Mouse (Mus musculus): ENCODE measurements at regions not wholly inside any gene's neighbourhood (a gene's known extent, or its start where the extent isn't known, plus 50 kb on each side); places are given as distances from the start of the nearest gene placed in this dataset.

- no peaks in the 10 kb centered on the region for H3K4me1 ChIP-seq (ENCODE audit: control insufficient read depth, insufficient read depth, low read length)
- no peak overlapping the region for H3K27ac ChIP-seq (ENCODE audit: low read depth, low read length)
- no peaks in the 10 kb centered on the region for H3K27me3 ChIP-seq (ENCODE audit: control insufficient read depth, insufficient read depth, low read length)
- 62% methylated on average over 13 of the region's 13 CpGs for whole genome bisulfite sequencing
- H3K36me3 ChIP-seq (ENCODE audit: control insufficient read depth, insufficient read depth, low read length), result no peaks in the 10 kb centered on the region
- no peak overlapping the region for H3K4me3 ChIP-seq (ENCODE audit: low read depth, low read length)
- H3K9ac ChIP-seq (replicated peaks; ENCODE audit: low read depth, low read length), result no peak overlapping the region
- no peaks in the 10 kb centered on the region for H3K9me3 ChIP-seq (ENCODE audit: control insufficient read depth, low read length)
- no peak for ATAC-seq (ENCODE audit: low read depth)
- H3K4me2 ChIP-seq (ENCODE audit: low read depth, low read length), result no peak overlapping the region
Observed at GRCm38 (mm10) chr5:74879098-74880047, 165.2 kb downstream of the Chic2 start.

- Histone ChIP-seq H3K4me1 (ENCODE audit: control insufficient read depth, insufficient read depth, low read length) (no peaks in the 10 kb centered on the region), H3K4me3 (ENCODE audit: low read depth, low read length) (no peak overlapping the region), H3K9me3 (ENCODE audit: control insufficient read depth, low read length) (no peaks in the 10 kb centered on the region), H3K4me2 (ENCODE audit: low read depth, low read length) (no peak overlapping the region), H3K36me3 (ENCODE audit: control insufficient read depth, insufficient read depth, low read length) (no peaks in the 10 kb centered on the region), H3K27ac (ENCODE audit: low read depth, low read length) (no peak overlapping the region), H3K27me3 (ENCODE audit: control insufficient read depth, insufficient read depth, low read length) (no peaks in the 10 kb centered on the region), H3K9ac (replicated peaks; ENCODE audit: low read depth, low read length) (no peak overlapping the region)
- no peak for ATAC-seq (ENCODE audit: low read depth)
- 28% methylated on average over 5 of the region's 5 CpGs for WGBS
Observed at GRCm38 (mm10) chr5:74877595-74877994, 167.0 kb downstream of the Chic2 start.

DNA sequence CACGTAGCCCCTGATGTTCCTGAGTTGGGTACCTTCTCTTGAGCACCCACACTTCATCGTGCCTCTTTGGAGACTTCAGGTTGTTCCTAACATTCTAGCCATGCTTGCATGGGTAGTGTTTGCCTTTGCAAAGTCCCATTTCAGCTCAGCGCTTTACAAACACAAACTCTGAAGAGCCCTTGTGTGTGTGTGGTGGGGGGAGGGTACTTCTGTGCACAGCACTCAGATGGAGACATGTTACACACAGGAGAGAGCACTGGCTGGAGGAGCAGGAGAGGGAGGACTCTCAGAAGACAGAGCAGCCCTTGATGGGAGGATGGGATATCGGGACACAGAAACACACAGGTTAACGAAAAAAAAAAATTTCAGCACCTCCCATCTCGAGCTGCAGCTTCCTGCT, 167.4 kb downstream of the Chic2 start:
- no peak for ATAC-seq (ENCODE audit: low read depth)
- H3K4me1 ChIP-seq (ENCODE audit: control insufficient read depth, insufficient read depth, low read length), result no peaks in the 10 kb centered on the region
- no peaks in the 10 kb centered on the region for H3K36me3 ChIP-seq (ENCODE audit: control insufficient read depth, insufficient read depth, low read length)
- no peaks in the 10 kb centered on the region for H3K27me3 ChIP-seq (ENCODE audit: control insufficient read depth, insufficient read depth, low read length)
- 71% methylated on average over 6 of the region's 6 CpGs for WGBS
- H3K9me3 ChIP-seq (ENCODE audit: control insufficient read depth, low read length), result no peaks in the 10 kb centered on the region
- no peak overlapping the region for H3K9ac ChIP-seq (replicated peaks; ENCODE audit: low read depth, low read length)
- no peak overlapping the region for H3K4me3 ChIP-seq (ENCODE audit: low read depth, low read length)
- no peak overlapping the region for H3K27ac ChIP-seq (ENCODE audit: low read depth, low read length)
- no peak overlapping the region for H3K4me2 ChIP-seq (ENCODE audit: low read depth, low read length)

DNA sequence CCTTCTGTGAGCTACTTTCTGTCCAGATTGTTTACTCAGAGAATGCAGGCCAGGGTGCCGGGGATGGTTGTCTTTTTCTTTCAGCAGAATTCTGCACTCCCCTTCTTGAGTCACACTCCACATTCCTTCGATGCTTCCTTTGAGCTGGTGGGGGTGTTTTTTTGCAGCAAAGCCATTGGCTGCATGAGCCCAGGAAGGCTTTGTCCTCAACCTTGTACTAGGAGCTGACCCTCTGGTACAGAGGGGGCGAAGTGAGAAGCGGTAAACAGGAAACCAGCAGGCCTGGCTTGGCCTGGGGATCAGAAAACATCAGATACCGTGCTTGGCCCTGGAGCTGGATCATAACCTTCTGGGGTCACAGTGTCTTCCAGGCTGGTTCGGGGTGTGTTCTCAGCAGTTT, 169.9 kb downstream of the Chic2 start:
- 71% methylated on average over 6 of the region's 6 CpGs for WGBS
- Histone ChIP-seq H3K4me3 (ENCODE audit: low read depth, low read length) (no peak overlapping the region), H3K4me2 (ENCODE audit: low read depth, low read length) (no peak overlapping the region), H3K27me3 (ENCODE audit: control insufficient read depth, insufficient read depth, low read length) (no peaks in the 10 kb centered on the region), H3K9me3 (ENCODE audit: control insufficient read depth, low read length) (no peaks in the 10 kb centered on the region), H3K27ac (ENCODE audit: low read depth, low read length) (no peak overlapping the region), H3K4me1 (ENCODE audit: control insufficient read depth, insufficient read depth, low read length) (no peaks in the 10 kb centered on the region), H3K9ac (replicated peaks; ENCODE audit: low read depth, low read length) (no peak overlapping the region), H3K36me3 (ENCODE audit: control insufficient read depth, insufficient read depth, low read length) (no peaks in the 10 kb centered on the region)
- ATAC-seq (ENCODE audit: low read depth), result no peak

DNA sequence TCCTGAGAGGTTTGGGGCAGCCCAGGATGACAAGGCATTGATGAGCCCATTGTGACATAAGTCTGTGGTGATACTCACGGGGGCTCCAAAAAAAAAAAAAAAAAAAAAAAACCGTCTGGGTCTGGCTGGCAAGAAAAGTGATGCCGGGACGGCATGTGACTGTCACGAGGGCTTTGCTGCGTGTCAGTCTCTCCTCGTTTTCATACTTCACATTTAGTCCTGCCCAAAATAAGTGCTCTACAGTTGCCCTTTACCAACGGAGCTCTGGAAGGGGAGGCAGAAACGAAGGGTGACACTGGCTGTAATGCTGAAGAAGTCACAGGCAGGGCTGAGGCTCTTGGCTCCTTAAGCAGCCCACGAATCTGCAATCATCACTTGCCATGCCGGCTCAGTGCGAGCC, 167.9 kb upstream of the Lnx1 start:
- Histone ChIP-seq H3K4me1 (ENCODE audit: control insufficient read depth, insufficient read depth, low read length) (no peaks in the 10 kb centered on the region), H3K4me3 (ENCODE audit: low read depth, low read length) (no peak overlapping the region), H3K9ac (replicated peaks; ENCODE audit: low read depth, low read length) (no peak overlapping the region), H3K36me3 (ENCODE audit: control insufficient read depth, insufficient read depth, low read length) (no peaks in the 10 kb centered on the region), H3K4me2 (ENCODE audit: low read depth, low read length) (no peak overlapping the region), H3K27ac (ENCODE audit: low read depth, low read length) (no peak overlapping the region), H3K9me3 (ENCODE audit: control insufficient read depth, low read length) (no peaks in the 10 kb centered on the region), H3K27me3 (ENCODE audit: control insufficient read depth, insufficient read depth, low read length) (no peaks in the 10 kb centered on the region)
- ATAC-seq (ENCODE audit: low read depth), result no peak
- 88% methylated on average over 12 of the region's 12 CpGs for WGBS

- no peak overlapping the region for H3K27ac ChIP-seq (ENCODE audit: low read depth, low read length)
- H3K4me3 ChIP-seq (ENCODE audit: low read depth, low read length), result no peak overlapping the region
- H3K9ac ChIP-seq (replicated peaks; ENCODE audit: low read depth, low read length), result no peak overlapping the region
- WGBS, result 84% methylated on average over 11 of the region's 11 CpGs
- no peak overlapping the region for H3K4me2 ChIP-seq (ENCODE audit: low read depth, low read length)
- no peaks in the 10 kb centered on the region for H3K9me3 ChIP-seq (ENCODE audit: control insufficient read depth, low read length)
- ATAC-seq (ENCODE audit: low read depth), result no peak
- no peaks in the 10 kb centered on the region for H3K36me3 ChIP-seq (ENCODE audit: control insufficient read depth, insufficient read depth, low read length)
- H3K27me3 ChIP-seq (ENCODE audit: control insufficient read depth, insufficient read depth, low read length), result no peaks in the 10 kb centered on the region
- H3K4me1 ChIP-seq (ENCODE audit: control insufficient read depth, insufficient read depth, low read length), result no peaks in the 10 kb centered on the region
Observed at GRCm38 (mm10) chr5:74867113-74867785, 164.5 kb upstream of the Lnx1 start.

DNA sequence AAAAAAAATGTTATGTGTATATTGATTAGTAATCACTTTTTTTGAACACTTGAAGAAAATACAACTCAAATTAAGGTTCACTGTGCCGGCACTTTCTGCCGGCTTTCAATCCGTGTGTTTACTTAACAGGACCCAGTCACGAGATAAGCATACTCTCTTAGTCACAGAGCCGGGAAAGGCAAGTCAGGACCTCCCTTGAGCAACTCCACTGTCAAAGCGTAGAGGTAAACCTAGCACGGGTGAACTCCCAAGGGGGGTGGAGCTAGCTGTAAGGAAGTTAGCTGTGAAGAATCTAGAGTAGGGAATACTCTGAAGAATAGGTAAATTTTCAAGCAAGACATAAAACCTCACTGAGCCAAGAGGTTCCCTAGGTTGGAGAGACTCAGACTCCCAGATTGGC, 164.0 kb upstream of the Lnx1 start:
- no peaks in the 10 kb centered on the region for H3K9me3 ChIP-seq (ENCODE audit: control insufficient read depth, low read length)
- H3K4me3 ChIP-seq (ENCODE audit: low read depth, low read length), result no peak overlapping the region
- no peaks in the 10 kb centered on the region for H3K27me3 ChIP-seq (ENCODE audit: control insufficient read depth, insufficient read depth, low read length)
- no peak for ATAC-seq (ENCODE audit: low read depth)
- H3K4me1 ChIP-seq (ENCODE audit: control insufficient read depth, insufficient read depth, low read length), result no peaks in the 10 kb centered on the region
- no peak overlapping the region for H3K4me2 ChIP-seq (ENCODE audit: low read depth, low read length)
- H3K9ac ChIP-seq (replicated peaks; ENCODE audit: low read depth, low read length), result no peak overlapping the region
- no peaks in the 10 kb centered on the region for H3K36me3 ChIP-seq (ENCODE audit: control insufficient read depth, insufficient read depth, low read length)
- WGBS, result 81% methylated on average over 7 of the region's 7 CpGs
- no peak overlapping the region for H3K27ac ChIP-seq (ENCODE audit: low read depth, low read length)

DNA sequence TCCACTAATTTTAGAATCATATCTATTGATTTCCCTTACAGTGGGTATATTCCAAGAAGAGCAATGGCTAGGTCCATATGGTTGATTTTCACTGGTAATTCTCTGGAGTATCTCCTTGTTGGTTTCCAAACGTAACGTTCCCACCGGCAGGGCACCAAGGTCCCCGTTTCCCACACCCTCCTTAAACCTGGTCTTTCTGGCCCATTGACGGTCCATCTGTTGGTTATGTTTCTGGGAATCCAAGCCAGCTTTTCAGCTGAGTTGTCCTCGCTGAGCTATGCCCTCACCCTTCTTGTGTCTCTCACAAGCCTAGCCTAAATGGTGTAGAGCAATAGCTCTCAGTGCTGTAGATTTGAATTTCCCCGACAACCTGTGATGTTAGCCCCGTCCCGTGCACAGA, 162.7 kb upstream of the Lnx1 start:
- ATAC-seq (ENCODE audit: low read depth), result no peak
- Histone ChIP-seq H3K9me3 (ENCODE audit: control insufficient read depth, low read length) (no peaks in the 10 kb centered on the region), H3K4me3 (ENCODE audit: low read depth, low read length) (no peak overlapping the region), H3K4me2 (ENCODE audit: low read depth, low read length) (no peak overlapping the region), H3K27me3 (ENCODE audit: control insufficient read depth, insufficient read depth, low read length) (no peaks in the 10 kb centered on the region), H3K9ac (replicated peaks; ENCODE audit: low read depth, low read length) (no peak overlapping the region), H3K36me3 (ENCODE audit: control insufficient read depth, insufficient read depth, low read length) (no peaks in the 10 kb centered on the region), H3K4me1 (ENCODE audit: control insufficient read depth, insufficient read depth, low read length) (no peaks in the 10 kb centered on the region), H3K27ac (ENCODE audit: low read depth, low read length) (no peak overlapping the region)
- 92% methylated on average over 9 of the region's 9 CpGs for WGBS

DNA sequence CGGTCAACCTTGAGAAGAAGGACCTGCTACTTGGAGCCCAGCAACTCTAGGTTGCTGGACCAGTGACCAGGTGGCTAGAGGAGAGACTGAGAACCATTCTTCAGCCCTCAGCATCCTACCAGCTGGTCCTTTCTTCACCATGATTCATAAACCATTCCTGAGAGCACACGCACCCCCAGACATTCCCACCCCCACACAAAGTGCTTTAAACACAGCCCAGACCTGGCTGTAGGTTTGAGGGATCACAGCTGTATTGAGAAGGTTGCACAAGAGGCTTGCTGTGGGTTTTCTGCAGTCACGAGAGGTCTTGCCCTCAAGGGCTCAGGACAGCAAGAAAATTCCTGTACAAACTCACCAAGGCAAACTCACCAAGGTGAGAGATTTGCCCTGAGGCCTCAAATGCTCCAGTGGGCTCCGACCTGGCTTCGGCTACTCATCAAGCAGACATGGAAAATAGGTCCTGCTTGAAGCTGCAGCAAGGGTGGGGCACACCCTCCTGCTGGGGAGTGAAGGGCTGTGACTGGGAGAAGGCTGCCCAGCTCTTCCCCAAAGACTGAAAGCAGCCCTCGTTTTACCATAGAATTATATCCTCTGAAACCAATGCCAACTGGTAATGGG, 161.9 kb upstream of the Lnx1 start:
- Histone ChIP-seq H3K9me3 (ENCODE audit: control insufficient read depth, low read length) (no peaks in the 10 kb centered on the region), H3K36me3 (ENCODE audit: control insufficient read depth, insufficient read depth, low read length) (no peaks in the 10 kb centered on the region), H3K27ac (ENCODE audit: low read depth, low read length) (no peak overlapping the region), H3K9ac (replicated peaks; ENCODE audit: low read depth, low read length) (no peak overlapping the region), H3K4me2 (ENCODE audit: low read depth, low read length) (no peak overlapping the region), H3K27me3 (ENCODE audit: control insufficient read depth, insufficient read depth, low read length) (no peaks in the 10 kb centered on the region), H3K4me1 (ENCODE audit: control insufficient read depth, insufficient read depth, low read length) (no peaks in the 10 kb centered on the region), H3K4me3 (ENCODE audit: low read depth, low read length) (no peak overlapping the region)
- 88% methylated on average over 6 of the region's 6 CpGs for WGBS
- ATAC-seq (ENCODE audit: low read depth), result no peak
